Mouse (Mus musculus): ENCODE data around the gene Gtf2ird1.
"Not testable (repeated sequence)": the region's sequence is repeated elsewhere in the genome, so short reads cannot be mapped to it uniquely, and the experiment has no call there.

Gene Gtf2ird1

DNA sequence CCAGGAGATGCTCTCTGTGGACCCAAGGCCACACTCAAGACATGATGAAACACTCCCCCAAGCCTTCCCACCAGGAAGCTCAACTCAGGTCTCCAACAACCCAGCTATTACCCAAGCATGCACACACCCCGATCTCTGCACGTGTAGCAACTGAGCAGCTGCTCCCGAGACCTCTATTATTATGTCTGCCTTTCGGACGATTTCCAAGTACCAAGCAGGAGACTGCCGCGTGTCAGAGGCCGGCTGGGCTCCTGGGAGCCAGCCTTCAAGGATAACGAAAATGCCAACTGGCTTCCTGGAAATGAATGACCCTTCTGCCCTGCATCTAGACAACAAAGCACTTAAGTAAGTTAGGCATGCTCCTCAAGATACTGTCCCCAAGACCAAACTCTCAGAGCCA is 2.1 kb downstream of the Gtf2ird1 start:
- in situ Hi-C loops (cut with MboI; ENCODE audit: unreplicated experiment in 2 of 2): no loop called here

DNA sequence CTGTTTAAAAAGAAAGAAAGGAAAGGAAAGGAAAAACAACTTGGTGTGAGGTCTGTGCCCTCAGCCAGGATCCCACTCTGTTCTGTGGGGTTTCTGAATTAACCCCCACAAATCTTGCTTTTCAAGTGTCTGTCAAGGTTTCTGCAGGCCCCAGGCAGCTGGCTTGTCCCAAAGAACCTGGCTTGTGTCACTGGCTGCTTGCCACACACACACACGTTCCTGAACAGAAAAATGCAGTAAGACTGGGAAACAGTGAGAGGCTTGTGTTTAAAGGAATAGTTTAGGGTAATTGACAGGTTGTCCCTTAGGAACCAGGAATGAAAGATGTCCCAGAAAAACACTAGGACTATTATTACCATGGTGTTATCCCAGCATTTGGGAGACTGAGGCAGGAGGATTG is 2.9 kb downstream of the Gtf2ird1 start:
- in situ Hi-C loops (cut with MboI; ENCODE audit: unreplicated experiment in 2 of 2): no loop called here

DNA sequence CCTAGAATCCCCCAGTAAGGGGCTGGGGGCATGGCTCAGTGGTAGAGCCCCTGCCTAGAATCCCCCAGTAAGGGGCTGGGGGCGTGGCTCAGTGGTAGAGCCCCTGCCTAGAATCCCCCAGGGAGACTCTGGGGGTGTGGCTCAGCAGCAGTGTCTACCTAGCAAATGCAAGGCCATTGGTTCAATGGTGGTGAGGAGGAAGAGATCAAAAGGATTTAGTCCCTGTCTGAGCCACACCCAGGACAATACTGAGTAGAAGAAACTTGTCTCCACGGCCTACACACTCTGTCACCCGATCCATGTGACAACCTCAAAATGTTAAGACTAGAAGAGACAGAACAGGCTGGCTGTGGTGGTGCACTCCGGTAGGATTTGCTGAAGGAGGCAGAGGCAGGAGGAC is 9.8 kb downstream of the Gtf2ird1 start:
- in situ Hi-C loops (cut with MboI; ENCODE audit: unreplicated experiment in 2 of 2): not testable (repeated sequence)

DNA sequence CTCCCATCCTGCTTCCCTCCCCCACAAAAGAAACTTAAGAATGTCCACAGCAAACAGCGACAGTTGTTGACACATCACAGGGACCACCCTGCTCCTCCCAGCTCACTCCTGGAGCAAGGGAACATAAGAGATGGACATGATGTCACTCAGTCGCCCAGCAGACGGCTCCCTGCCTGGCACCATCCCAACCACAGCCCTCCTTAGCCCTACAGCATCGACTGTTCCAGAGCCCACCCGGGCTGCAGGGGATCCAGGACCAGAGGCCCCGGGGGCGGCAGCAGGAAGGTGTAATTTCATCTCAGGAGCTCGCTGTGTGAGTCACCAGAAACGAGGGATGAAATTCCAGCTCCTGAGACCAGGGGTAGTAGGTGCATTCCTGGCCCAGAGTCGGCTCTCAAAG is 10.6 kb downstream of the Gtf2ird1 start:
- in situ Hi-C loops (cut with MboI; ENCODE audit: unreplicated experiment in 2 of 2): no loop called here

DNA sequence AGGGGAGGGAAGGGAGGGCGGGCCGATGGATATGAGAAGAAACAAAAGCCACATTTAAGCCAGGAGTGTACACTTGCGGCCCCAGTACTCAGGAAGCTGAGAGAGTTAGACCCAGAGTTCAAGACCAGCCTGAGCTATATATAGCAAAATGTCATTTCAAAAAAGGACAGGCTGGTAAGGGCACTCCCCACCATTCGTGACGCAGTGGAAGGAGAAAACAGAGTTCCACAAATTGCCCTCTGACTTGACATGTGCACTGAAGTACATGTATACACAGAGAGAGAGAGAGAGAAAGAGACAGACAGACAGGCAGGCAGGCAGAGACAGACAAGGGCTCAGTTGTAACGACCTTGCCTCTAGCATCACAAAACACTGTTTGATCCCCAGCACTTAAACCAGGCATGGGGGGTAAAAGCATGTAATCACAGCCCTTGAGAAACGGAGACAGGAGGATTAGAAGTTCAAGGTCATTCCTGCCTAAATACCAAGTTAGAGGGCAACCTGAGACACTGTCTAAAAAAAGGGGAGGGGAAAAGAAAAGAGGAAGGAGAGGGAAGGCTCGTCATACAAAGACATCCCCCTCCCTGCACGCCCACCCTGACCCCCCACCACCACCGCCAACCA is 11.2 kb downstream of the Gtf2ird1 start:
- in situ Hi-C loops (cut with MboI; ENCODE audit: unreplicated experiment in 2 of 2): no loop called here

DNA sequence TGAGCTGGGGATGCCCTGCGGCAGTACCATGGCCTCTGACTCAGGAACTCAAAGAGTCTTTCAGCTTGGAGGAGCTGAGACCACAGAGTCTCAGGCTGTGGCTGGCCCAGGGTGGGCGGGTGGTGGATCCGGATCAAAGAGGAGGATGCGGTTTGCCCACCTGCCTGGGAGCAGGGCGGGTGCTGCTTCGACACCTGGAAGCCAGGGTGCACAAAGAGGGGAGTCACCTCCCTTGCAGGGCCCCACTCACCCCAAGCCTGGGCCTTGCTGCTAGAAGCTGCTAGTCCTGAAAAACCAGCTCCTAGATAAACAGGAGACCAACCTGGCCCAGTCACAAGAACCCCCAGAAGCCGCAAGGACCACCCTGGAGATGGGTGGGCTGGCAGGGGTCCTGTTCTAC is 12.0 kb downstream of the Gtf2ird1 start:
- in situ Hi-C loops (cut with MboI; ENCODE audit: unreplicated experiment in 2 of 2): no loop called here

DNA sequence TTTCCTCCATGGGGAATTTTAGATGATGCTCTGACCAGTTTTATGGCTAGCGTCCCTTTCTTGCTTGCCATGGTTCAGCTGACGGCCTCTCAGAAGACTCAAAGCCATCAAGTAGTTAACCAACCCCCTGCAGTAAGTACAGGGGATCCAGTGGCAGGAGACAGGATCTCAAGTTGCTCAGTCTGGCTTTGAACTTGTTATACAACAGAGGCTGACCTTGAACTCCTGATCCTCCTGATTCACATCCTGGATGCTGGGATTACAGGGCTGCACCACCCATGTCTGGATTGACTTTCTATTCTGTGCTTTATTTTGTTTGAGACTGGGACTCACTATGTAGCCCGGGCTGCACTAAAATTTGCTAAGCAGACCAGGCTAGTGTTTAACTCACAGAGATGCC is 14.4 kb downstream of the Gtf2ird1 start:
- in situ Hi-C loops (cut with MboI; ENCODE audit: unreplicated experiment in 2 of 2): no loop called here

DNA sequence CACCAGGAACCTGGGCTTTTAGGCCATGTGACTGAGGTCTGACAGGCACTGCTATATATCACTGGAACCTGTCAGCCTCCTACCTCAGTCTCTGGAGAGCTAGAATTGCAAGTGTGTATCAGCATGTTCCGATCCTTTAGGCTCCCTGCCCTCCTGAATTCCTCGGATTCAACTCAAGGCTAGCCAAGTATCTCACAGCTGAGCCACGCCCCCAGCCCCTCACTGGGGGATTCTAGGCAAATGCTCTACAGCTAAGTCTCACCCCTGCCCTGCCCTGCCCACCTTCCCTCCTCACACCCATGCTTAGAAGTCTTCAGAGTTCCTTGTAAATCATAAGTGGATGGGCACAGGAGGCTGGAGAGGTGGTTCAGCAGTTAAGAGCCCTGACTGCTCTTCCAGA is 15.4 kb downstream of the Gtf2ird1 start:
- in situ Hi-C loops (cut with MboI; ENCODE audit: unreplicated experiment in 2 of 2): no loop called here

DNA sequence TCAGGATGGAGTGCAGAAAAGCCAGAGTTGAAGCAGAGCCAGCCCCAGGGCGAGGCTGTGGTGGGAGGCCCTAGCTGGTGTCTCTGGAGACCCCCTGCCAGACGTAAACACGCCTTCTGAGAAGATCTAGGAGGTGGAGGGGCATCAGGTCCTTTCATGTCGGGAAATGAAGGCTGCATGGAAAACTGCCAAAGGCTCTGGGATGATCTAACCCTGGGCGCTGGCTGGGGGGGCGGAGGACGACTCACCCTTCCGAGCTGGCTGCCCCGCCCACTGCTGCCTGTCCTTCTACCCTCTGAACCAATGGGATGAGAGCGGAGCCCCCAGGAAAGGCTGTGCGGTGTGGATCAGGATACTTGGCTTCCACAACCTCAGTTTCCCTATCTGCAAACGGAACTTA is 16.4 kb downstream of the Gtf2ird1 start:
- in situ Hi-C loops (cut with MboI; ENCODE audit: unreplicated experiment in 2 of 2): no loop called here

DNA sequence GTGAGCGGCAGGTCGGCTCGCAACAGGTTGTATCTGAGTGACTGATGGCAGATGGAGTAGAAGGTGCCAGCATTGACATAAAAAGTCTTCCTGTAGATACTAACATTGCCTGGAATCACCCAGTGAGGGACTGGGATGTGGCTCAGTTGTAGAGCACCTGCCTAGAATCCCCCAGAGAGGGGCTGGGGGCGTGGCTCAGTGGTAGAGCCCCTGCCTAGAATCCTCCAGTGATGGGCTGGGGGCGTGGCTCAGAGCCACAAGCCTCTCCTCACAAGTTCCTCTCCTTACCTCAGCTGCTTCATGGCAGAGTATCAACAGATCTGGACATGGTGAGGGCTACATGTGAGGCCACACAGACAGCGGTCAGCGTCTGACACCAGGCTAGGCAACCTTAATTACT is 17.0 kb downstream of the Gtf2ird1 start:
- in situ Hi-C loops (cut with MboI; ENCODE audit: unreplicated experiment in 2 of 2): no loop called here

DNA sequence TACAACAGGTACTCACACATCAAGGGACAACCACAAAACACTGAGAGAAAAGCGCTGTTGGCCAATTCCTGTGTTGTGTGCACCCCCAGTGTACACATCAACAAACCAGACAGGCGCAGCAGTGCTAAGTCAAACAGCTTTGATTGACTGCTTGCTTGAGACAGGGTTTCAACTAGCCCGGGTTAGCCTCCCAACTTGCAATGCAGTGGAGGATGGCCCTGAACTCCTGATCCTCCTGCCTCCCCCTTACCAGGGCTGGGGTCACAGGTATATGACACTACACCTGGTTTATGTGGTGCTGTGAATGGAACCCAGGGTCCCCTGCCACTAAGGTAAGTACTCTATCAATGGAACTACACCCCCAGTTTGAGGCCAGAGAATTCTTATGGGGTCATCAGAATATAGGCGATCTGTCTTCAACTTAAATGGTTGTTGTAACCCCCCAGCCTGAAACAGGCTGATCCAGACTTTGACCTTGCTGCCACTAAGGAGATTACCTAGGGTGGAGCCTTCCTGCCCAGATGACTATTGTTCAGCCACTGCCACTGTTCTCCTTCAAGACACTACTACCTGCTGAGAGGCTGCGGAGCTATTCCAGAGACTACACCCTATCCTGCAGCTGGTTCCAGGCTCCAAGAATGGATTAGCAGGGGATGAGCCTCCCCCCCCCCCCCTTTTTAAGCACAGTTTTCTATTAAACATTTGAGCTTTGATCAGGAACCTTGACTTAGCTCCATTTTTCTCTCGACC is 17.7 kb downstream of the Gtf2ird1 start:
- in situ Hi-C loops (cut with MboI; ENCODE audit: unreplicated experiment in 2 of 2): no loop called here

DNA sequence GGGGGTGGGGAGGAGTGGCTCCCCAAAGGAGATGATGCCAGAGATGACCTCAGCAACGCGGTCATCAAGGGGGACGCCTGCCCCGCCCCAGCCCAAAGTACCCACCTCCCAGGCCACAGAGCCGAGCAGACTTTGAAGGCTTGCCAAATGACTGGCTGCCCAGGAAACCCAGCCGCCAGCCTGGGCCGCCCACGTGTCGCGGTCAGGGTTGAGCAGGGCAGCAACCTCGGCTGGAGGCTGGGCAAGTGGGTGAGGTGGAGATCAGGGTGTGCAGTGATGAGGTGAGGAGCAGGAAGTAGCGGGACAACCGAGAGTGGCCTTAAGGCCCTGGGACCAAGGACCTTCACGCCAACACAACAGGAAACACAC is 19.1 kb downstream of the Gtf2ird1 start:
- in situ Hi-C loops (cut with MboI; ENCODE audit: unreplicated experiment in 2 of 2): no loop called here

DNA sequence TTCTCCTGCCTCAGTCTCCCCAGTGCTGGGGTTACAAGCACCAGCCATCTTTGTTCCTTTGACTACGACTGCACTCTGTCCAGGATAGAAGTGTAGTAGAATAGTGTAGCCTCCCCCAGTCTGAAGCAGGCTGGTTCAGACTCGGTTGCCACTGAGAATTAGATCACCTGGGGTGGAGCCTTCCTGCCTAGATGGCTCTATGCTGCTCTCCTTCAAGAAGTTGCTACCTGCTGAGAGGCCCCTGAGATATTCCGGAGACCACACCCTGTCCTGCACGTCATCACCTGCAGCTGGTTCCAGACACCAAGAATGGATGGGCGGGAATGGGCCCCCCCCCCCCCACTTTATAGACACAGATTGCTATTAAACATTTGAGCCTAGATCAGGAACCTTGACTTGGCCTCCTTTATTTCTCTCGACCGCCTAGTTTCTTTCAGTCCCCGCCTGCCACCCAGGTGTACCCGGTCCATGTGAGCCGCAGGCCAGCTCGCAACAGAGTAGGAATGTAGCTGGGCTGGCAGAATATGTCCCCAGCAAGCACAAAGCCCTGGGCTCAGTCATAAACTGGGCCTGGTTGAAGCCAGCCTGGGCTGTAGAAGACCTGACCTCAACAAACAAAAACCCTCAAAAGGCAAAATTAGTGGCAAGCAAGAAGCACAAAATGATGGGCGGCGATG is 19.6 kb downstream of the Gtf2ird1 start:
- in situ Hi-C loops (cut with MboI; ENCODE audit: unreplicated experiment in 2 of 2): no loop called here

DNA sequence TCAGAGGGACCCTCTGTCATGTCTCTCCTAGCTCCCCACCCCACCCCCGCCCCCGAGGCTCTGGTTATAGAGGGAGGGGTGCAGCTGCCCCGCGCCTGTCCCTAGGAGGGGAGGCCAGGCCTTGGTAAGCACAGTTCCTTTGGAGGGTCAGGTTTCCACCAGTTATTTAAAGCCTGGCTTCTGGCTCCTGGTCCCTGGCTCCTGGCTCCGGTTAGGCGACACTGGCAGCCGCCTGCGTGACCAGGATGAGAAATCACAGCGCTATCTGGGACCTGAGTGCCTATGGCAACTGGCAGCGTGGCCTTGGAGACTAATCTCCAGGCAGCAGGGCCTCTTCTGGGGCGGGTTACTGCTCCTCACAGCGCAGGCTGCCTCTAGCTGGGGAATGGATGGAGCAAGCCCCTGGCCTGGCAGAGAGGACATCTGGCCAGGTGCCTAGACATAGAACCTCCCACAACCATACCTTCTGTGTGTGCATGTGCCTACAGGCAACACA is 20.6 kb downstream of the Gtf2ird1 start:
- in situ Hi-C loops (cut with MboI; ENCODE audit: unreplicated experiment in 2 of 2): no loop called here

DNA sequence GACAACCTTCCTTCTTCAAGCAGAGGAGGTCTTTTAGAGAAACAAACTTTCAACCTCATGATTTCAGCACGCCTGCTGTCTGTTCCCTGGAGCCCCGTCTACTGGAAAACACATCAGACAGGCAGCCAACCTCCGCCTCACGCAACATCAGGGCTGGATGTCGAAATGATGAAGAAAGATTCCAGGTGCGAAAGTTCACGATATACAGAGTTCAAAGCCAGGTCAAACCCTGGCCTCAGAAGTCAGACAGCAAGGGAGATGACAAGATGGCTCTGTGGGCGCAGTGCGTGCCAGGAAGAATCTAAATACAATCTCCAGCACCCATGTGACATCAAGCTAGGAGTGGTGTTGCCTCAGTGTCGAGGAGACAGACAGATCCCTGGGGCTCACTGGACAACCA is 23.4 kb downstream of the Gtf2ird1 start:
- in situ Hi-C loops (cut with MboI; ENCODE audit: unreplicated experiment in 2 of 2): no loop called here

DNA sequence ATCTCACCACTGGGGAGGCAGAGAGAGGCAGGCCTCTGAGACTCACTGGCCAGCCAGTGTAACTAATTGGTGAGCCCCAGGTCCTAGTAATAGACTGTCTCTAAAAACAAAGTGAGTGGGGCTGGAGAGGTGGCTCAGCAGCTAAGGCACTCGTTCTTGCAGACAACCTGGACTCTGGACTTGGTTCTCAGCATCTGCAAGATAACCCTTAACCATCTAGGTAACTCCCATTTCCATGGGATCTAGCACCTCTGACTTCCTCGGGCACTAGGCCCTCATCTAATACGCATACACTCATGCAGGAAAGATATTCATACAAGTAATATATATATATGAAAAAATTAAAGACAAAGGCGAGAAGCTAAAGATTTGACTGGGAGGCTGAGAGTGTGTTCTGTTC is 26.4 kb downstream of the Gtf2ird1 start:
- in situ Hi-C loops (cut with MboI; ENCODE audit: unreplicated experiment in 2 of 2): no loop called here

DNA sequence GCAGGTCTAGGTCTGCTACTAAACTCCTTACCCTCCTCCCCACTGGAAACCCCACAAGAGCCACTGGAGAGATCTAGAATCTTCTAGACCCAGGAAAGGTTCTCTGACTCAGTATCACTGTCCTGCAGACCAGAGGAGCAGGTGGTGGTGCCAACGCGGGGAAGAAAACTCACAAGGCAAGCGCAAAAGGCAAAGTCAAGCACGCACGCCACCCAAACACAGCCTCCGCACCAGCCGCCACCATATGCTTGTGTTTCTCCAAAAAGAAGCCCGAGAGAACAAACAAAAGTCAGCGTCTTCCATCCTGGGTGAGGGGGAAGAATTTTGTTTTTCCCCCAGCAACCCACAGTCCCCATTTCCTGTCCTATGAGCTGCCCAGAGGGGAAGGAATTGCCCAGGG is 28.9 kb downstream of the Gtf2ird1 start:
- in situ Hi-C loops (cut with MboI; ENCODE audit: unreplicated experiment in 2 of 2): no loop called here

DNA sequence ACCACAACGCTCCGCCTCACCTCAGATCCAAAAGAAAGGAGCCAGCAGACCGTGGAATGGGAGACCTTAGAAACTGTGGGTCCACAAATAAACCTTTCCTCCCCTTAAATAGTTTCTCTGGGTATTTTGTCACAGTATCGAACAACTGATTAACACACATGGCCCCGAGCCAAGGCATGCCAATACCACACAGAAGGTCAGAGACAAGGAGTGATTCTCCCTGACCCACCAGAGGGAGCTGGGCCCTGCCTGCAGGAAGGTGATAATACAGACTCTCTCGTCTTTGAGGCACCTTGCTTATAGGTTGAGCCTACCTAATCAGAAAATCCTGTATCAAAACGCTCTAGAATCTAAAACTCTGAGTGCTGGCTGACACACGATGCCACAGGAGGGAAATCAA is 30.9 kb downstream of the Gtf2ird1 start:
- in situ Hi-C loops (cut with MboI; ENCODE audit: unreplicated experiment in 2 of 2): no loop called here

DNA sequence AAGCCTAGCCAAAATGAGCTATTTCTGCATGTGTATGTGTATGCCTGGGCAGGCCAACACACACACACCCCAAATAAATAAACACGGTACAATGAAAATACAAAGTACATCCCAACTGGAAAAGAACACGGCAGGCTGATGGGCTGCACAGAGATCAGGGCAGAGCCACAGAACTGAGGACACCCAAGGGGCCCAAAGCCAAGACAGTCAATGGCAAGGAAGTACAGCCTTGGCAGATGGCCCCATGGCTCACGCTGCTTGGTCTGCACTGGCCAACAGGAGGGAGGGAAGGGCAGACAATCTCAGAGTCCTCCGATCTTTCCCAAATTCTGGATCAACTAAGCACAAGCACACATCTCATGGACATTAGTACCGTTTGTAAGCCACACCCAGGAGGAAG is 32.6 kb downstream of the Gtf2ird1 start:
- in situ Hi-C loops (cut with MboI; ENCODE audit: unreplicated experiment in 2 of 2): no loop called here

DNA sequence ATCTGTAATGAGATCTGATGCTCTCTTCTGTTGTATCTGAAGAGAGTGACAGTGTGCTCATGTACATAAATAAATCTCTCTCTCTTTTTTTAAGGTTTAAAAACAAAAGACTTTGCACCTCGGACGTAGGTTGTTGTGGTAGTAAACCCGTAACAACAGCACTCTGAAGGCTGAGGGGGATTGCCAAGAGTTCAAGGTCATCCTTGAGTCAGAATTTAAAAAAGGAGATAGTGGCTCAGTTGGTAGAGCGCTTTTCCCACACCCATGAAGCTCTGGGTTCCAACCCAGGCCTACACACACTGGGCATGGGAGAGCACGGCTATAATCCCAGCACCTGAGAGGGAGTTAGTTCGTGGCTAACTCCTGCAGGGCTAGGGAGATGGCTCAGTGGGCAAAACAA is 33.1 kb downstream of the Gtf2ird1 start:
- in situ Hi-C loops (cut with MboI; ENCODE audit: unreplicated experiment in 2 of 2): no loop called here

DNA sequence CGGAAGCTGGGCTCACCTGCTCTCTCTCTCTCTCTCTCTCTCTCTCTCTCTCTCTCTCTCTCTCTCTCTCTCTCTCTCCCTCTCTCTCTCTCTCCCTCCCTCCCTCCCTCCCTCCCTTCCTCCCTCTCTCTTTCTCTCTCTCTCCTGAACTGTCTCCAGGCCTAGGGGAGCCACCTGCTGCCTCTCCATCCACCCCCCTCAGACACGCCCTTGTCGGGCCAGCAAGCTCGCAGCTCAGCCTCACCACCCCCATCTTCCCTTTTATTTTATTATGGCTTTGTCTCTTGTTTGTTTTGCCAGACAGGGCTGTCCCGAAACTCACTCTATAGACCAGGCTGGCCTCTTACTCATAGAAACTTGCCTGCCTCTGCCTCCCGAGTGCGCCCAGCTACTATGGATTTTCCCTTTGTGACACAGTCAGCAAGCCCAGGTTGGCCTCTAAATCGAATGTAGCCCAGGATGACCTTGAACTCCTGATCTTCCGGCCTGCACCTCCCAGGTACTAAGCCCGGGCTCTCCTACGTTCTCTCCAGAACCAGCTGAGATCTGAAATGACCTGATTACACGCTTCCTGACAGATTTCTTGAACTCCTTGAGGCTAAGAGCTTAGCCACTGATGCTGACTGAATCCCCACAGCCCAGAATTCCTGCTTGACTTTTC is 34.1 kb downstream of the Gtf2ird1 start:
- in situ Hi-C loops (cut with MboI; ENCODE audit: unreplicated experiment in 2 of 2): no loop called here

All from v-Abl transformed pro-B cells (cell line).